ENCODE assay signal across 8 mouse cellular contexts in the genomic region with DNA sequence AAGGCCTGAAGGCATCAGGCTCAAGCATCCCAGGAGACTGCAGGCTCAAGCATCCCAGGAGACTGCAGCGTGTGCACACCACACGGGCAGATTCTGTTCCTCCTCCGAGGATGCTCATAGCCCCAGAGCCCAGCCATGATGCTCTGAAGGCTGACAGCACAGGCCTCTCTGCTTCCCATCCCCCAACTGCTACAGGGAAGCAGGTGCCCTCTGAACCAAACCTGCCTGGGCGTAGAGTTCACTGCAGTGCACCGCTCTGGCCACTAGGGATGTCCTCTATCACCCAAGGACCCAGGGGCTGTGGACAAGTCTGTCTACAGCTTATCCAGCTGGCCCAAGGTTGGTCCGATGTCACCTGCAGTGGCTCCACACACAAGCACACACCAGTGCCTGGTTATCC. TPM values are rescaled to one million over a fixed set of nuclear protein-coding genes. Genes with fewer than 3 reads are reported as not detected.
DNase-seq lines count a peak whose midpoint lies in the region; ATAC-seq lines count a peak whose summit lies in the region.

No protein-coding gene starts in this region.

- H3K9ac ChIP-seq in embryonic facial prominence, embryonic 12.5 days, result no peak overlapping the region

- H3K27ac ChIP-seq in embryonic facial prominence, embryonic 12.5 days, result peak overlapping the region; percentile 46; the same call in 1 of the 2 replicates

- no peaks in the 10 kb centered on the region for H3K27me3 ChIP-seq in embryonic facial prominence, embryonic 12.5 days

- H3K9me3 ChIP-seq in embryonic facial prominence, embryonic 12.5 days, result no peaks in the 10 kb centered on the region

- 0 out of 2 replicates have a peak, but pooled peaks cover under 1% of the 10 kb centered on the region for H3K36me3 ChIP-seq in embryonic facial prominence, embryonic 12.5 days

- no peak overlapping the region for H3K4me2 ChIP-seq in embryonic facial prominence, embryonic 12.5 days (replicated peaks)

- peak; percentile 57 for DNase-seq in adrenal gland, postnatal 14 days
- DNase-seq in adrenal gland, adult 18-20 months (ENCODE audit: low spot score in 2 of 2), result no peak
- DNase-seq in MN1 (ENCODE audit: low spot score), result peak; percentile 58
- DNase-seq in kidney, adult 18-20 months, result peak; percentile 67
- peak; percentile 66 for DNase-seq in lung, postnatal 10 days
- peak; percentile 43 to 61 for DNase-seq in spleen, adult 18-20 months
- DNase-seq in Muller cell, postnatal 12 days (ENCODE audit: inconsistent ontology term), result no peak

- ATAC-seq in embryonic facial prominence, embryonic 12.5 days (ENCODE audit: insufficient number of reproducible peaks, insufficient read depth, low FRiP score, low TSS enrichment), result no peak

- no peak overlapping the region for H3K4me3 ChIP-seq in embryonic facial prominence, embryonic 12.5 days

- 38% methylated on average over 6 of the region's 6 CpGs for WGBS in embryonic facial prominence, embryonic 12.5 days

- peaks cover 16% of the 10 kb centered on the region for H3K4me1 ChIP-seq in embryonic facial prominence, embryonic 12.5 days

RNA-seq across cellular contexts. Expression of gene Ralbp1, which starts 12.9 kb away (rescaled TPM):
- total RNA-seq in adrenal gland, postnatal 14 days (2021), result 37.6 and 48.7 TPM in 2 replicates
- total RNA-seq in adrenal gland, adult 18-20 months (2021), result 10 to 100 TPM; 46.3 to 66.8 TPM
- polyA plus RNA-seq in embryonic facial prominence, embryonic 12.5 days (2016; fragmentation: Nextera tagmentation; extraction: Ambion mirVana), result 63.0 and 65.7 TPM in 2 replicates

Comparison
In these comparisons a context has a peak if more than half of its experiments do, and no peak if none do; other contexts are left out.
1. DNase-seq: peak in adrenal gland, postnatal 14 days (single experiment), MN1 (single experiment), kidney, adult 18-20 months (single experiment), lung, postnatal 10 days (single experiment) and spleen, adult 18-20 months (2 of 2); none in adrenal gland, adult 18-20 months (0 of 2) and Muller cell, postnatal 12 days (single experiment).